Mouse (Mus musculus) layer of hippocampus, postnatal 25 days (tissue): ENCODE data around the gene Zcchc2. TPM values are rescaled to one million over a fixed set of nuclear protein-coding genes. Genes with fewer than 3 reads are reported as not detected.
A peak's percentile ranks its signal among the peaks of the same experiment; 100 is the strongest.

Experiments used
- DNase-seq, 2 experiments: peaks; one replicate each; pipeline ENCODE4 v3.0.0; 2022; ENCODE audit warnings: mixed read lengths in 2 of 2, low spot score in 1 of 2; ENCODE audit errors: extremely low spot score in 1 of 2
- total RNA-seq, 2 experiments: library from RNA; stranded (reverse); gene quantifications; 2 replicates each; pipeline ENCODE4 v1.2.3; 2021

Zcchc2 gene
- total RNA-seq, 2 experiments from 2014 or later: 18.5 to 22.2 TPM

GRCm38 (mm10) chr1:105988171-105988570, 2.0 kb upstream of the Zcchc2 start:
- DNase-seq: no peak

- DNase-seq: no peak
Observed at GRCm38 (mm10) chr1:105988903-105989639, 1.1 kb upstream of the Zcchc2 start.

- no peak for DNase-seq
Observed at GRCm38 (mm10) chr1:105989640-105989984, 594 bp upstream of the Zcchc2 start.

- DNase-seq: peak; percentile 35 to 60
Observed at GRCm38 (mm10) chr1:105990911-105991761, 930 bp downstream of the Zcchc2 start.

- DNase-seq: no peak
Observed at GRCm38 (mm10) chr1:105991931-105992837, 2.0 kb downstream of the Zcchc2 start.

- DNase-seq: no peak
Observed at GRCm38 (mm10) chr1:105993196-105993595, 3.0 kb downstream of the Zcchc2 start.

- peak; percentile 74 to 78 for DNase-seq
Observed at GRCm38 (mm10) chr1:105993601-105994209, 3.5 kb downstream of the Zcchc2 start.

GRCm38 (mm10) chr1:105995966-105996365, 5.8 kb downstream of the Zcchc2 start:
- DNase-seq: no peak

GRCm38 (mm10) chr1:105997282-105997681, 7.1 kb downstream of the Zcchc2 start:
- DNase-seq: no peak

GRCm38 (mm10) chr1:105999802-106000201, 9.6 kb downstream of the Zcchc2 start:
- no peak for DNase-seq

GRCm38 (mm10) chr1:106007581-106007980, 17.4 kb downstream of the Zcchc2 start:
- no peak for DNase-seq

- DNase-seq: no peak
Observed at GRCm38 (mm10) chr1:106011097-106011496, 20.9 kb downstream of the Zcchc2 start.

- no peak for DNase-seq
Observed at GRCm38 (mm10) chr1:106013759-106014158, 23.6 kb downstream of the Zcchc2 start.

GRCm38 (mm10) chr1:106016262-106016661, 26.1 kb downstream of the Zcchc2 start:
- DNase-seq: no peak

- DNase-seq: no peak
Observed at GRCm38 (mm10) chr1:106019854-106020253, 29.6 kb downstream of the Zcchc2 start.

GRCm38 (mm10) chr1:106022998-106023397, 32.8 kb downstream of the Zcchc2 start:
- no peak for DNase-seq

GRCm38 (mm10) chr1:106024254-106024653, 34.0 kb downstream of the Zcchc2 start:
- DNase-seq: no peak

- no peak for DNase-seq
Observed at GRCm38 (mm10) chr1:106024778-106025177, 34.6 kb downstream of the Zcchc2 start.

GRCm38 (mm10) chr1:106029769-106030168, 39.6 kb downstream of the Zcchc2 start:
- no peak for DNase-seq

GRCm38 (mm10) chr1:106030331-106030730, 40.1 kb downstream of the Zcchc2 start:
- DNase-seq: no peak
